Mouse (Mus musculus) kidney, adult 2 months (tissue): Measurements from ENCODE around the gene Tceal8.

Source experiments
- CTCF ChIP-seq: fragments of 200-500 bp; conservative IDR thresholded peaks from 2 replicates; pipeline ENCODE4 v1.5.1; 2011; ENCODE audit warnings: low read depth, mild to moderate bottlenecking, control low read depth, low read length, moderate library complexity, mixed read lengths; ENCODE audit not compliant: insufficient read depth, insufficient read length
- POLR2A ChIP-seq: fragments of 200-500 bp; IDR thresholded peaks from one replicate; pipeline ENCODE4 v1.6.1; 2011; ENCODE audit warnings: low read depth, low read length, control low read depth

DNA sequence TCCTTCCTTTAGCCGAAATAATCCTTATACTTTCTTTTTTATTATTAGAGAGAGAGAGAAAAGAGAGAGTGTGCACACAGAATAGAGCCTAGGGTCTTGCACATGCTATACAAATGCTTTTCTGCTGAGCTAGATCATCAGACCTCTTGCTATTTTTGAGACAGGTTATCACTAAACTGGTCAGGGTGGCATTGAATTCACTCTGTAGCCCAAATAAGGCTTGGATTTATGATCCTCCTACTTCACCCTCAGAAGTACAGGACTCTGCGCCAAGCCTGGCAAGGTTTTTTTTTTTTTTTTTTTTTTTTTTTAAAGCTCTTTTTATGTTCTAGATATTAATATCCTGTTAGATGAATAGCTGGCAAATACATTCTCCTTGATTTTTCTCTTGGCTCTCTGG, 28.4 kb downstream of the Tceal8 start:
- TF ChIP-seq CTCF = no peak
- TF ChIP-seq POLR2A = no peak
